Mouse (Mus musculus): ENCODE results near the gene B3gnt7.

The B3gnt7 gene

GRCm38 (mm10) chr1:86343969-86344861 is 41.6 kb downstream of the B3gnt7 start:
- in situ Hi-C loops (cut with MboI; ENCODE audit: low sequenced_read_pairs): no loop called here

DNA sequence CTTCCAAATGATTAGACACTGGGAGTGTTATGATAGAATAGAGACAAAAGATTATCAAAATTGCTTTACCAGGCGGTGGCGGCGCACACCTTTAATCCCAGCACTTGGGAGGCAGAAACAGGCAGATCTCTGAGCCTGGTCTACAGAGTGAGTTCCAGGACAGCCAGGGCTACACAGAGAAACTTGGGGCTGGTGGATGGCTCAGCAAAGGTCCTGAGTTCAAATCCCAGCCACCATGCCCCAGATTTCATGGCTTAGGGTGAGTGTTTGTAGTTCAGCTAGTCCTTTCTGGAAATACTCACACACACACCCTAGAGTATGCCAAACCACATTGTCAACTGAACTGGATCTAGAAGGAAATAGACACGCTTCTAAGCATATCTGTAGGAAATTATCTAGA is 42.4 kb downstream of the B3gnt7 start:
- in situ Hi-C loops (cut with MboI; ENCODE audit: low sequenced_read_pairs): no loop called here

GRCm38 (mm10) chr1:86345956-86346355 is 43.3 kb downstream of the B3gnt7 start:
- in situ Hi-C loops (cut with MboI; ENCODE audit: low sequenced_read_pairs): no loop called here

GRCm38 (mm10) chr1:86346851-86347715 is 44.5 kb downstream of the B3gnt7 start:
- in situ Hi-C loops (cut with MboI; ENCODE audit: low sequenced_read_pairs): no loop called here

DNA sequence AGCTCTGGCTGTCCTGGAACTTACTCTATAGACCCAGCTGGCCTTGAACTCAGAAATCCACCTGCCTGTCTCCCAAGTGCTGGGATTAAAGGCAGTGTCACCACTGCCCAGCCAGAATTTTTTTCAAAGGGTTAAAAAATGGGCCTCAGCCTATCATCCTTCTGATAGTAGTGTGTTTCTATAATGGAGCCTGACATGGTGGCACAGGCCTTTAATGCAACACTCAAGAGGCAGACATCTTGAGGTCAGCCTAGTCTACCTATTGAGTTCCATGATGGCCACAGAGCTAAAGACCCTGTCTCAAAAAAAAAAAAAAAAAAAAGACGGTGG is 45.0 kb downstream of the B3gnt7 start:
- in situ Hi-C loops (cut with MboI; ENCODE audit: low sequenced_read_pairs): no loop called here

GRCm38 (mm10) chr1:86348083-86348482 is 45.5 kb downstream of the B3gnt7 start:
- in situ Hi-C loops (cut with MboI; ENCODE audit: low sequenced_read_pairs): no loop called here

DNA sequence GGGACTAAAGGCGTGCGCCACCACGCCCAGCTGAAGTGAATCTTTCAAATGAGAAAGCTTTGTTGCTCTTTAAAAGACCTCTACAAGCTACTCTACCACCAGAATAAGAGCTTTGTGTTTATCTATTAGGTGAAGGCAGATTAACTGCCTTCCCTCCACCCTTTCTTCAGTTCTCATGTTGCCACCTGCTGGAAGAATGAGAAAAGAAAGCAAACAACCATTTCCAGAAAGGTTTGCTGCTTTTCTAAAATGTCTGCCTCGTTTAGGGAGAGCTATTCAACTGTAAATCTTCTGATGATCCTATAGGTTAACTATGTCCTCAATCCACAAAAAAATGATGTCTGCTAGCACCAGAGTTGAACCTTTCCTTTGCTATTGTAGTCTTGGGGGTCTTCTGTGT is 46.2 kb downstream of the B3gnt7 start:
- in situ Hi-C loops (cut with MboI; ENCODE audit: low sequenced_read_pairs): no loop called here

GRCm38 (mm10) chr1:86349201-86349600 is 46.6 kb downstream of the B3gnt7 start:
- in situ Hi-C loops (cut with MboI; ENCODE audit: low sequenced_read_pairs): no loop called here

- in situ Hi-C loops (cut with MboI; ENCODE audit: low sequenced_read_pairs): no loop called here
Measured at GRCm38 (mm10) chr1:86349696-86350095, 47.1 kb downstream of the B3gnt7 start.

DNA sequence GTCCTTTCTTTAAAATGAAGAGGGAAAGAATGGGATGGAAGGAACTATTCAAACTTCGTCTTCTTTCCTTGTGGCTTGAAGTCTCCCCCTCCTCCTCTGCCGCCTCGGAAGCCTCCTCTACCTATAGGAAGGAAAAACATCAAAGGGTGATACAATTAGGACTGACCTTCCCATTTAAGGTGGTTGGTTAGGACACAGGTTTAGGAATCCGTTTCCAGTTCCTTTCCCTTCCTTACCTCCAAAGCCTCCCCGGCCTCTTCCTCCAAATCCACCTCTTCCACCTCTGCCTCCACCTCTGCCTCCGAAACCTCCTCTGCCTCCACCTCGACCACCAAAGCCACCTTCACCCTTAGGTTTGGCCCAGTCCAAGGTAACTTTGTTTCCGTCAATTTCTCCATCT is 47.9 kb downstream of the B3gnt7 start:
- in situ Hi-C loops (cut with MboI; ENCODE audit: low sequenced_read_pairs): no loop called here

DNA sequence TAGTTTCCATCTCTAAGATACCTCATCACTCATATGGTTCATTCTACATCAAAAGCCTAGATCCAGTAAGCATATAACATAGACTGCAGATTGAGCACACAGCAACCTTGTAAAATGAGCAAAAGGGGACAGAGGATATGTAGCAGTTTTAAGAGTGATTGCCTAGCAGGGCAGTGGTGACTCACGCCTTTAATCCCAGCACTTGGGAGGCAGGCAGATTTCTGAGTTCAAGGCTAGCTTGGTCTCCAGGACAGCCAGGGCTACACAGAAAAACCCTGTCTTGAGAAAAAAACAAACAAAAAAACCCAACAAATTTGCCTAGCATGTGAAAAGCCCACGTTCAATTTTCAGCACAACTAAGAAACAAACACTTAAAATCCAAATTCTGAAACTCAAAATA is 51.6 kb downstream of the B3gnt7 start:
- in situ Hi-C loops (cut with MboI; ENCODE audit: low sequenced_read_pairs): no loop called here
